Mouse (Mus musculus): ENCODE measurements at regions not wholly inside any gene's neighbourhood (a gene's known extent, or its start where the extent isn't known, plus 50 kb on each side); places are given as distances from the start of the nearest gene placed in this dataset.

- WGBS, result 67% methylated on average over 10 of the region's 10 CpGs
These were observed 170.8 kb downstream of the Sox4 start for GRCm38 (mm10) chr13:28782497-28783246.

GRCm38 (mm10) chr13:28782081-28782480 lies 171.4 kb downstream of the Sox4 start:
- Histone ChIP-seq H3K4me2 (ENCODE audit: low read depth, low read length) (no peak overlapping the region), H3K9ac (replicated peaks; ENCODE audit: low read depth, low read length) (no peak overlapping the region), H3K4me1 (ENCODE audit: control insufficient read depth, insufficient read depth) (0 out of 2 replicates have a peak, but pooled peaks cover 4% of the 10 kb centered on the region), H3K9me3 (replicated peaks; ENCODE audit: control insufficient read depth, low read length) (no peaks in the 10 kb centered on the region), H3K27ac (ENCODE audit: low read depth) (no peak overlapping the region), H3K4me3 (ENCODE audit: low read depth, low read length) (no peak overlapping the region), H3K36me3 (replicated peaks; ENCODE audit: control insufficient read depth, insufficient read depth, low read length) (no peaks in the 10 kb centered on the region), H3K27me3 (ENCODE audit: control insufficient read depth, insufficient read depth, low read length) (no peaks in the 10 kb centered on the region)
- DNase-seq (ENCODE audit: low spot score) (no peak), ATAC-seq (ENCODE audit: insufficient read depth, low read depth) (no peak)
- no peak for TF ChIP-seq CTCF (IDR thresholded peaks at IDR 0.05; ENCODE audit: low read depth)
- TF ChIP-seq EP300 (IDR thresholded peaks at IDR 0.05; ENCODE audit: low read depth), result no peak
- 52% methylated on average over 5 of the region's 5 CpGs for WGBS

More at GRCm38 (mm10) chr13:28782497-28783246, 170.8 kb downstream of the Sox4 start:
- Histone ChIP-seq H3K36me3 (replicated peaks; ENCODE audit: control insufficient read depth, insufficient read depth, low read length) (no peaks in the 10 kb centered on the region), H3K27me3 (ENCODE audit: control insufficient read depth, insufficient read depth, low read length) (no peaks in the 10 kb centered on the region), H3K9me3 (replicated peaks; ENCODE audit: control insufficient read depth, low read length) (no peaks in the 10 kb centered on the region), H3K9ac (replicated peaks; ENCODE audit: low read depth, low read length) (no peak overlapping the region), H3K27ac (ENCODE audit: low read depth) (no peak overlapping the region), H3K4me3 (ENCODE audit: low read depth, low read length) (no peak overlapping the region), H3K4me2 (ENCODE audit: low read depth, low read length) (no peak overlapping the region), H3K4me1 (ENCODE audit: control insufficient read depth, insufficient read depth) (0 out of 2 replicates have a peak, but pooled peaks cover 4% of the 10 kb centered on the region)
- DNase-seq (ENCODE audit: low spot score) (no peak), ATAC-seq (ENCODE audit: insufficient read depth, low read depth) (no peak)
- TF ChIP-seq CTCF (IDR thresholded peaks at IDR 0.05; ENCODE audit: low read depth), result no peak
- no peak for TF ChIP-seq EP300 (IDR thresholded peaks at IDR 0.05; ENCODE audit: low read depth)

- DNase-seq (ENCODE audit: low spot score) (no peak), ATAC-seq (ENCODE audit: insufficient read depth, low read depth) (no peak)
- 0 out of 2 replicates have a peak, but pooled peaks cover 4% of the 10 kb centered on the region for H3K4me1 ChIP-seq (ENCODE audit: control insufficient read depth, insufficient read depth)
- TF ChIP-seq CTCF (IDR thresholded peaks at IDR 0.05; ENCODE audit: low read depth) (no peak), EP300 (IDR thresholded peaks at IDR 0.05; ENCODE audit: low read depth) (no peak)
- no peaks in the 10 kb centered on the region for H3K36me3 ChIP-seq (replicated peaks; ENCODE audit: control insufficient read depth, insufficient read depth, low read length)
- 48% methylated on average over 5 of the region's 5 CpGs for WGBS
- H3K4me3 ChIP-seq (ENCODE audit: low read depth, low read length), result no peak overlapping the region
- H3K4me2 ChIP-seq (ENCODE audit: low read depth, low read length), result no peak overlapping the region
- H3K27ac ChIP-seq (ENCODE audit: low read depth), result no peak overlapping the region
- no peak overlapping the region for H3K9ac ChIP-seq (replicated peaks; ENCODE audit: low read depth, low read length)
- no peaks in the 10 kb centered on the region for H3K9me3 ChIP-seq (replicated peaks; ENCODE audit: control insufficient read depth, low read length)
- H3K27me3 ChIP-seq (ENCODE audit: control insufficient read depth, insufficient read depth, low read length), result no peaks in the 10 kb centered on the region
These were observed 171.9 kb downstream of the Sox4 start for GRCm38 (mm10) chr13:28781660-28782059.

- TF ChIP-seq EP300 (IDR thresholded peaks at IDR 0.05; ENCODE audit: low read depth), result no peak
- TF ChIP-seq CTCF (IDR thresholded peaks at IDR 0.05; ENCODE audit: low read depth), result no peak
- H3K27ac ChIP-seq (ENCODE audit: low read depth), result no peak overlapping the region
- no peaks in the 10 kb centered on the region for H3K36me3 ChIP-seq (replicated peaks; ENCODE audit: control insufficient read depth, insufficient read depth, low read length)
- no peaks in the 10 kb centered on the region for H3K9me3 ChIP-seq (replicated peaks; ENCODE audit: control insufficient read depth, low read length)
- ATAC-seq (ENCODE audit: insufficient read depth, low read depth) (no peak), DNase-seq (ENCODE audit: low spot score) (no peak)
- WGBS, result 83% methylated on average over 5 of the region's 5 CpGs
- H3K27me3 ChIP-seq (ENCODE audit: control insufficient read depth, insufficient read depth, low read length), result no peaks in the 10 kb centered on the region
- no peak overlapping the region for H3K4me3 ChIP-seq (ENCODE audit: low read depth, low read length)
- H3K4me1 ChIP-seq (ENCODE audit: control insufficient read depth, insufficient read depth), result 0 out of 2 replicates have a peak, but pooled peaks cover 4% of the 10 kb centered on the region
- H3K4me2 ChIP-seq (ENCODE audit: low read depth, low read length), result no peak overlapping the region
- no peak overlapping the region for H3K9ac ChIP-seq (replicated peaks; ENCODE audit: low read depth, low read length)
These were observed 173.1 kb downstream of the Sox4 start for GRCm38 (mm10) chr13:28780462-28780861.

GRCm38 (mm10) chr13:28775142-28775815 lies 178.2 kb downstream of the Sox4 start:
- H3K4me3 ChIP-seq (ENCODE audit: low read depth, low read length), result no peak overlapping the region
- no peaks in the 10 kb centered on the region for H3K36me3 ChIP-seq (replicated peaks; ENCODE audit: control insufficient read depth, insufficient read depth, low read length)
- WGBS, result 90% methylated on average over 7 of the region's 7 CpGs
- H3K9me3 ChIP-seq (replicated peaks; ENCODE audit: control insufficient read depth, low read length), result no peaks in the 10 kb centered on the region
- no peak overlapping the region for H3K27ac ChIP-seq (ENCODE audit: low read depth)
- no peak overlapping the region for H3K9ac ChIP-seq (replicated peaks; ENCODE audit: low read depth, low read length)
- no peak for DNase-seq (ENCODE audit: low spot score)
- no peak for ATAC-seq (ENCODE audit: insufficient read depth, low read depth)
- TF ChIP-seq CTCF (IDR thresholded peaks at IDR 0.05; ENCODE audit: low read depth) (no peak), EP300 (IDR thresholded peaks at IDR 0.05; ENCODE audit: low read depth) (no peak)
- H3K4me1 ChIP-seq (ENCODE audit: control insufficient read depth, insufficient read depth), result peaks cover 6% of the 10 kb centered on the region
- no peaks in the 10 kb centered on the region for H3K27me3 ChIP-seq (ENCODE audit: control insufficient read depth, insufficient read depth, low read length)
- no peak overlapping the region for H3K4me2 ChIP-seq (ENCODE audit: low read depth, low read length)
